31 mouse cellular contexts compared by ENCODE assay signal in the genomic region with DNA sequence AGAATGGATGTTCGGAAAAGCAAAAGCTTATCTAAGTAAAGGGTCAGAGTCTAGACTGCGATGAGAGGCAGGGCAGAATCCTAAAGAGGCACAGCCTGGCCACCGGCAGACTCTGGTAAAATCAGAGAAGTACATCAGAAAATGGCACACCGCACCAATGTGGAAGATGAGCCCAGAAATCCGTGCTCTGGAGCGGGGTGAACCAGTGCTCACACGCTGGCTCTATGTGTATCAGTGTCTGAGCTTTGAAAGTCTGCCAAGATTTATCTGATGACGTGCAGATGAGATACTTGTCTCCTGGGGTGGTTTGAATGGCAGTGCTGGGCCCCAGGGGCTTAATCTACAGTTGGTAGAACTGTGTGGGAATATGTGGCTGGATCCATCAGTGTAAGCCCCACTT. TPM values are rescaled to one million over a fixed set of nuclear protein-coding genes. Genes with fewer than 3 reads are reported as not detected.
DNase-seq lines count a peak whose midpoint lies in the region; ATAC-seq and TF ChIP-seq lines count a peak whose summit lies in the region.
"Had no signal": no experiment of that assay in that cellular context is flagged by ENCODE, and none has a peak within 500 bp of the region (broad histone marks: within the 10 kb centered on the region; RNA-seq: fewer than 3 reads in every experiment).

No protein-coding gene starts in this region.

- H3K27ac ChIP-seq in forebrain, embryonic 14.5 days (ENCODE audit: low read depth, low read length), result no peak overlapping the region
- no peak overlapping the region for H3K27ac ChIP-seq in forebrain, embryonic 10.5 days
- H3K27ac ChIP-seq in layer of hippocampus, adult 2 months, result peak overlapping the region; percentile 61
- no peak overlapping the region for H3K27ac ChIP-seq in lung, embryonic 16.5 days (ENCODE audit: low read length)
- no peak overlapping the region for H3K27ac ChIP-seq in embryonic facial prominence, embryonic 15.5 days (replicated peaks)
- no peak overlapping the region for H3K27ac ChIP-seq in gastrocnemius, adult 2 months
- H3K27ac ChIP-seq: embryonic facial prominence, embryonic 12.5 days; liver, embryonic 14.5 days had no signal

- no peaks in the 10 kb centered on the region for H3K36me3 ChIP-seq in forebrain, embryonic 14.5 days (ENCODE audit: control insufficient read depth, insufficient read depth, low read length)
- no peaks in the 10 kb centered on the region for H3K36me3 ChIP-seq in forebrain, embryonic 10.5 days (replicated peaks)
- no peaks in the 10 kb centered on the region for H3K36me3 ChIP-seq in lung, embryonic 16.5 days (ENCODE audit: control insufficient read depth, insufficient read depth, low read length)
- H3K36me3 ChIP-seq in embryonic facial prominence, embryonic 15.5 days, result no peaks in the 10 kb centered on the region
- H3K36me3 ChIP-seq: embryonic facial prominence, embryonic 12.5 days had no signal

- TF ChIP-seq CTCF in layer of hippocampus, adult 2 months (conservative IDR thresholded peaks at IDR 0.05), result no peak
- TF ChIP-seq CTCF in gastrocnemius, adult 2 months (IDR thresholded peaks at IDR 0.05), result no peak

- H3K9me3 ChIP-seq in forebrain, embryonic 14.5 days (replicated peaks; ENCODE audit: control insufficient read depth, low read length), result no peaks in the 10 kb centered on the region
- H3K9me3 ChIP-seq in forebrain, embryonic 10.5 days, result no peaks in the 10 kb centered on the region
- H3K9me3 ChIP-seq in lung, embryonic 16.5 days (ENCODE audit: control insufficient read depth, low read length), result no peaks in the 10 kb centered on the region
- H3K9me3 ChIP-seq in embryonic facial prominence, embryonic 15.5 days (replicated peaks), result no peaks in the 10 kb centered on the region
- H3K9me3 ChIP-seq: embryonic facial prominence, embryonic 12.5 days had no signal

- H3K27me3 ChIP-seq in forebrain, embryonic 14.5 days (replicated peaks; ENCODE audit: control insufficient read depth, insufficient read depth, low read length), result no peaks in the 10 kb centered on the region
- no peaks in the 10 kb centered on the region; the same call in 1 of the 2 replicates for H3K27me3 ChIP-seq in forebrain, embryonic 10.5 days (ENCODE audit: poor library complexity, severe bottlenecking)
- no peaks in the 10 kb centered on the region for H3K27me3 ChIP-seq in lung, embryonic 16.5 days (ENCODE audit: control insufficient read depth, insufficient read depth, low read depth, low read length)
- H3K27me3 ChIP-seq in embryonic facial prominence, embryonic 15.5 days, result no peaks in the 10 kb centered on the region
- H3K27me3 ChIP-seq: embryonic facial prominence, embryonic 12.5 days had no signal

- intact Hi-C loops in gastrocnemius, adult 2 months (cut with DNase I), result no loop called here

- H3K4me2 ChIP-seq in forebrain, embryonic 14.5 days (ENCODE audit: low read length), result no peak overlapping the region
- H3K4me2 ChIP-seq in lung, embryonic 16.5 days (ENCODE audit: low read depth, low read length), result no peak overlapping the region
- no peak overlapping the region for H3K4me2 ChIP-seq in embryonic facial prominence, embryonic 15.5 days (replicated peaks)
- H3K4me2 ChIP-seq: embryonic facial prominence, embryonic 12.5 days; heart, embryonic 11.5 days had no signal

- no peak for ATAC-seq in forebrain, embryonic 14.5 days
- peak; percentile 53; the same call in 1 of the 2 replicates for ATAC-seq in lung, embryonic 16.5 days (ENCODE audit: low read depth)
- peak; percentile 61; the same call in 1 of the 2 replicates for ATAC-seq in embryonic facial prominence, embryonic 15.5 days (ENCODE audit: insufficient number of reproducible peaks, low FRiP score, low TSS enrichment, low read depth)
- ATAC-seq: CD4-positive, CD25-positive, alpha-beta regulatory T cell, adult 4 months had no signal

- no peaks in the 10 kb centered on the region for H3K4me1 ChIP-seq in forebrain, embryonic 14.5 days (ENCODE audit: control insufficient read depth, insufficient read depth, low read length)
- no peaks in the 10 kb centered on the region for H3K4me1 ChIP-seq in forebrain, embryonic 10.5 days
- peaks cover 8% of the 10 kb centered on the region; the same call in 1 of the 2 replicates for H3K4me1 ChIP-seq in lung, embryonic 16.5 days (replicated peaks; ENCODE audit: control insufficient read depth, insufficient read depth, low read length)
- H3K4me1 ChIP-seq in embryonic facial prominence, embryonic 15.5 days, result peaks cover 9% of the 10 kb centered on the region

- no peak overlapping the region for H3K9ac ChIP-seq in forebrain, embryonic 14.5 days (ENCODE audit: low read length)
- H3K9ac ChIP-seq in lung, embryonic 16.5 days (ENCODE audit: low read length), result no peak overlapping the region
- H3K9ac ChIP-seq in embryonic facial prominence, embryonic 15.5 days, result no peak overlapping the region
- H3K9ac ChIP-seq: embryonic facial prominence, embryonic 12.5 days; liver, embryonic 14.5 days had no signal

- 63% methylated on average over 8 of the region's 8 CpGs for WGBS in forebrain, embryonic 14.5 days
- WGBS in forebrain, embryonic 10.5 days, result 91% methylated on average over 8 of the region's 8 CpGs
- 51% methylated on average over 8 of the region's 8 CpGs for WGBS in lung, embryonic 16.5 days
- 52% methylated on average over 8 of the region's 8 CpGs for WGBS in embryonic facial prominence, embryonic 15.5 days

- DNase-seq in forebrain, embryonic 14.5 days (ENCODE audit: low spot score), result peak; percentile 52
- DNase-seq in forebrain, embryonic 10.5 days (ENCODE audit: extremely low spot score, low spot score), result no peak
- DNase-seq in layer of hippocampus, adult 2 months (ENCODE audit: low spot score in 2 of 2), result no peak
- no peak for DNase-seq in layer of hippocampus, postnatal 36 days
- DNase-seq in lung, adult 18-20 months, result no peak
- DNase-seq in gastrocnemius, adult 2 months, result no peak
- DNase-seq: adrenal gland, postnatal 36 days; cerebellum, adult 18-20 months; cerebellum, postnatal 14 days; gastrocnemius, postnatal 10 days; heart, adult 11 months; kidney, adult 8-10 months; kidney, postnatal 14 days; lung, postnatal 4 days; thymus, adult 18-20 months; thymus, postnatal 4 days had no signal

- no peak overlapping the region for H3K4me3 ChIP-seq in forebrain, embryonic 14.5 days (ENCODE audit: low read depth, low read length)
- no peak overlapping the region for H3K4me3 ChIP-seq in forebrain, embryonic 10.5 days
- no peak overlapping the region for H3K4me3 ChIP-seq in layer of hippocampus, adult 2 months
- no peak overlapping the region for H3K4me3 ChIP-seq in lung, embryonic 16.5 days (ENCODE audit: low read length)
- H3K4me3 ChIP-seq in embryonic facial prominence, embryonic 15.5 days (replicated peaks), result no peak overlapping the region
- no peak overlapping the region for H3K4me3 ChIP-seq in gastrocnemius, adult 2 months
- H3K4me3 ChIP-seq: embryonic facial prominence, embryonic 12.5 days had no signal

RNA-seq across cellular contexts. Expression of a gene that starts 4.6 kb away (rescaled TPM):
- not detected in 2 replicates for polyA plus RNA-seq in forebrain, embryonic 14.5 days (2014; fragmentation: Nextera tagmentation; extraction: Ambion mirVana)
- polyA plus RNA-seq in forebrain, embryonic 10.5 days (2016; fragmentation: Nextera tagmentation; extraction: Ambion mirVana), result not detected in 2 replicates
- total RNA-seq in layer of hippocampus, adult 2 months (2021), result not detected
- total RNA-seq in layer of hippocampus, postnatal 36 days (2021), result not detected
- polyA plus RNA-seq in lung, embryonic 16.5 days (2015; fragmentation: Nextera tagmentation; extraction: Ambion mirVana), result not detected in 2 replicates
- polyA plus RNA-seq in embryonic facial prominence, embryonic 15.5 days (2015; fragmentation: Nextera tagmentation; extraction: Ambion mirVana), result not detected in 2 replicates
- total RNA-seq in gastrocnemius, adult 2 months (2021), result not detected
- total RNA-seq: adrenal gland, postnatal 36 days; gastrocnemius, postnatal 10 days; layer of hippocampus, adult 18-20 months; layer of hippocampus, postnatal 25 days; left cerebral cortex, postnatal 10 days; megakaryocyte-erythroid progenitor cell, adult 5-6 weeks had no signal
- polyA plus RNA-seq: CD4-positive, CD25-positive, alpha-beta regulatory T cell, adult 4 months; embryonic facial prominence, embryonic 12.5 days; heart, embryonic 11.5 days; heart, postnatal 0 days; limb, embryonic 11.5 days; liver, embryonic 14.5 days; neural tube, embryonic 11.5 days; small intestine, adult 2 months; stomach, embryonic 16.5 days had no signal

RNA-seq across cellular contexts. Expression of a gene that starts 36.8 kb away (rescaled TPM):
- polyA plus RNA-seq in forebrain, embryonic 14.5 days (2014; fragmentation: Nextera tagmentation; extraction: Ambion mirVana), result 341 and 351 TPM in 2 replicates
- 345 TPM in 2 replicates for polyA plus RNA-seq in forebrain, embryonic 10.5 days (2016; fragmentation: Nextera tagmentation; extraction: Ambion mirVana)
- total RNA-seq in layer of hippocampus, adult 2 months (2021), result 100 to 1,000 TPM; 393 to 396 TPM
- 100 to 1,000 TPM; 394 to 402 TPM for total RNA-seq in layer of hippocampus, postnatal 36 days (2021)
- 418 and 448 TPM in 2 replicates for polyA plus RNA-seq in lung, embryonic 16.5 days (2015; fragmentation: Nextera tagmentation; extraction: Ambion mirVana)
- polyA plus RNA-seq in embryonic facial prominence, embryonic 15.5 days (2015; fragmentation: Nextera tagmentation; extraction: Ambion mirVana), result 401 and 415 TPM in 2 replicates
- 10 to 100 TPM; 58.8 to 78.5 TPM for total RNA-seq in gastrocnemius, adult 2 months (2021)

RNA-seq across cellular contexts. Expression of a gene that starts 45.3 kb away (rescaled TPM):
- polyA plus RNA-seq in forebrain, embryonic 14.5 days (2014; fragmentation: Nextera tagmentation; extraction: Ambion mirVana), result 0.06 and 0.08 TPM in 2 replicates
- polyA plus RNA-seq in forebrain, embryonic 10.5 days (2016; fragmentation: Nextera tagmentation; extraction: Ambion mirVana), result 0.05 and 0.14 TPM in 2 replicates
- not detected for total RNA-seq in layer of hippocampus, adult 2 months (2021)
- under 1 TPM in 1 of 2 experiments, not detected in 1; 0.13 TPM for total RNA-seq in layer of hippocampus, postnatal 36 days (2021)
- polyA plus RNA-seq in lung, embryonic 16.5 days (2015; fragmentation: Nextera tagmentation; extraction: Ambion mirVana), result 0.21 and 0.43 TPM in 2 replicates
- 0.37 TPM in 2 replicates for polyA plus RNA-seq in embryonic facial prominence, embryonic 15.5 days (2015; fragmentation: Nextera tagmentation; extraction: Ambion mirVana)
- under 1 TPM in 1 of 2 experiments, not detected in 1; 0.10 TPM for total RNA-seq in gastrocnemius, adult 2 months (2021)
- total RNA-seq: layer of hippocampus, adult 18-20 months; layer of hippocampus, postnatal 25 days; left cerebral cortex, postnatal 10 days had no signal
- polyA plus RNA-seq: CD4-positive, CD25-positive, alpha-beta regulatory T cell, adult 4 months had no signal
